Mouse (Mus musculus) intestine, postnatal 0 days (tissue): ENCODE measurements around the gene Lamb1. TPM values are rescaled to one million over a fixed set of nuclear protein-coding genes. Genes with fewer than 3 reads are reported as not detected.

Experiments
- ATAC-seq: fragments of 200-750 bp; cut with Nextera tagmentation; 2 replicates; pipeline ENCODE4 v1.8.0; 2017; ENCODE audit warnings: mild to moderate bottlenecking, moderate TSS enrichment, moderate library complexity
- H3K27ac ChIP-seq: fragments of 300-500 bp; sonication (generic); 2 replicates; pipeline ENCODE4 v1.5.1; 2014; ENCODE audit warnings: mild to moderate bottlenecking, low read depth, low read length, moderate library complexity
- H3K27me3 ChIP-seq: fragments of 300-500 bp; sonication (generic); replicated peaks from 2 replicates; pipeline ENCODE4 v1.6.1; 2014; ENCODE audit warnings: low read length, mixed read lengths; ENCODE audit not compliant: control insufficient read depth, insufficient read depth
- H3K36me3 ChIP-seq: fragments of 300-500 bp; sonication (generic); 2 replicates; pipeline ENCODE4 v1.6.1; 2014; ENCODE audit warnings: mild to moderate bottlenecking, moderate library complexity; ENCODE audit not compliant: control insufficient read depth, insufficient read depth
- H3K4me1 ChIP-seq: fragments of 300-500 bp; sonication (generic); replicated peaks from 2 replicates; pipeline ENCODE4 v1.6.1; 2014; ENCODE audit warnings: antibody characterized with exemption, low read length, mixed read lengths; ENCODE audit not compliant: control insufficient read depth, insufficient read depth
- H3K4me2 ChIP-seq: fragments of 300-500 bp; sonication (generic); replicated peaks from 2 replicates; pipeline ENCODE4 v1.6.1; 2014; ENCODE audit warnings: low read depth, mild to moderate bottlenecking, moderate library complexity
- H3K4me3 ChIP-seq: fragments of 300-500 bp; sonication (generic); 2 replicates; pipeline ENCODE4 v1.5.1; 2014; ENCODE audit warnings: low read depth, low read length
- H3K9ac ChIP-seq: fragments of 300-500 bp; sonication (generic); 2 replicates; pipeline ENCODE4 v1.6.1; 2014; ENCODE audit warnings: mild to moderate bottlenecking, low read depth, low read length
- H3K9me3 ChIP-seq: fragments of 300-500 bp; sonication (generic); 2 replicates; pipeline ENCODE4 v1.6.1; 2016; ENCODE audit warnings: mixed run types; ENCODE audit not compliant: control insufficient read depth
- CTCF ChIP-seq: sonication (generic); IDR thresholded peaks from 2 replicates; pipeline ENCODE4 v1.5.1; 2016; ENCODE audit warnings: low read depth, mild to moderate bottlenecking, control low read depth, antibody characterized with exemption, moderate library complexity
- WGBS: fragments of 180-500 bp; shearing (Covaris S2); extraction: QIAGEN DNeasy Blood & Tissue Kit; methylation state at CpG from one replicate; pipeline ENCODE4 v1.1.7; 2014; 5-methylcytosine and 5-hydroxymethylcytosine counted together
- polyA plus RNA-seq: library from polyadenylated mRNA; unstranded; fragments of >200 nt; fragmentation: Nextera tagmentation; extraction: Ambion mirVana; gene quantifications from 2 replicates; pipeline ENCODE4 v1.2.1, GENCODE M21; 2015

The Lamb1 gene
- polyA plus RNA-seq, 1 experiment from 2014 or later = 25.8 TPM

DNA sequence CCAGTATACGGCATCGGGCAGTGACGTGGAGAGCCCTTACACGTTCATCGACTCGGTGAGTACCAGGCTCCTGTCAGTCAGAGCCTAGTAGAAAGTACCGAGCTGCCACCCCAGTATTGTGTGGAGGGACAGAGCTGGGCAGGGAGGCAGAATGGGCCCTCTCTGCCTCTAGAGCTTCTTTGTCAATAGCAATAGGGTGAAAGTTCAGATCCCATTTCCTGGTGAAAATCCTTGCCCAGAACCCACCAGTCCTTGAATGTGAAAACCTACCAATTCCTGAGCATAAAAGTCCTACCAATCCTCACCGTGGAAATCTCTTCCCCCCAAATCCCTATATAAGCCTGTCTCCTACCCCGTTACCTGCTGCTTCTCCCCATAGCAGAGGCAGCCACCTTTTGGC, 35.2 kb downstream of the Lamb1 start:
- TF ChIP-seq CTCF = no peak
- H3K4me2 ChIP-seq = no peak overlapping the region

DNA sequence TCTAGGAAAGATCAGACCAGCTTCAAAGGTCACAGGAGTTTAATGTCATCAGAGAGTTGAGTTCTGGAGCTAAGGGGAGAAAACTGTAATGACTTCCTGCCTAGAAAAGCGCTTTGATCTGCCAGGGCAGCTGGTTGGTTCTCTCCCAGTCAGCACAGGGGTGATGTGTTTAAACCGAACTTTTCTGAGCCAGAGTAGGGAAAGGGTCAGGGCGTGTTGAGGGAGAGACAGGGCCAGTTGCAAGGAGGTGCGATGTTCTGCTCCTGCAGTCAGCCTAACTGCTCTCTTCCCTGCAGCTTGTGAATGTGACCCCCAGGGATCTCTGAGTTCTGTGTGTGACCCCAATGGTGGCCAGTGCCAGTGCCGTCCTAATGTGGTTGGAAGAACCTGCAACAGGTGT, 37.2 kb downstream of the Lamb1 start:
- ATAC-seq = no peak
- Histone ChIP-seq H3K9me3 (no peaks in the 10 kb centered on the region), H3K9ac (no peak overlapping the region), H3K27me3 (no peaks in the 10 kb centered on the region), H3K27ac (no peak overlapping the region), H3K4me2 (no peak overlapping the region), H3K36me3 (peaks cover 44% of the 10 kb centered on the region), H3K4me1 (no peaks in the 10 kb centered on the region), H3K4me3 (no peak overlapping the region)
- 77% methylated on average over 5 of the region's 5 CpGs for WGBS
- TF ChIP-seq CTCF = no peak

More for the DNA sequence above, 35.2 kb downstream of the Lamb1 start:
- no peaks in the 10 kb centered on the region for H3K4me1 ChIP-seq
- no peaks in the 10 kb centered on the region for H3K27me3 ChIP-seq
- H3K9me3 ChIP-seq = no peaks in the 10 kb centered on the region
- H3K27ac ChIP-seq = no peak overlapping the region
- H3K9ac ChIP-seq = no peak overlapping the region
- ATAC-seq = no peak
- WGBS = 94% methylated on average over 9 of the region's 9 CpGs
- peaks cover 36% of the 10 kb centered on the region for H3K36me3 ChIP-seq
- H3K4me3 ChIP-seq = no peak overlapping the region

GRCm38 (mm10) chr12:31302766-31303511, 37.9 kb downstream of the Lamb1 start:
- Histone ChIP-seq H3K4me1 (no peaks in the 10 kb centered on the region), H3K9ac (no peak overlapping the region), H3K4me2 (no peak overlapping the region), H3K27me3 (no peaks in the 10 kb centered on the region), H3K27ac (no peak overlapping the region; the same call in 1 of the 2 replicates), H3K4me3 (no peak overlapping the region), H3K36me3 (peaks cover 50% of the 10 kb centered on the region), H3K9me3 (no peaks in the 10 kb centered on the region)
- TF ChIP-seq CTCF = no peak
- 79% methylated on average over 16 of the region's 16 CpGs for WGBS
- ATAC-seq = no peak; the same call in 1 of the 2 replicates

- H3K4me3 ChIP-seq = no peak overlapping the region
- 62% methylated on average over 5 of the region's 5 CpGs for WGBS
- TF ChIP-seq CTCF = no peak
- no peak overlapping the region for H3K4me2 ChIP-seq
- no peak overlapping the region for H3K9ac ChIP-seq
- peaks cover 45% of the 10 kb centered on the region for H3K36me3 ChIP-seq
- ATAC-seq = no peak
- H3K27ac ChIP-seq = no peak overlapping the region
- H3K9me3 ChIP-seq = no peaks in the 10 kb centered on the region
- H3K27me3 ChIP-seq = no peaks in the 10 kb centered on the region
- no peaks in the 10 kb centered on the region for H3K4me1 ChIP-seq
Observed at GRCm38 (mm10) chr12:31306075-31306675, 41.1 kb downstream of the Lamb1 start.

DNA sequence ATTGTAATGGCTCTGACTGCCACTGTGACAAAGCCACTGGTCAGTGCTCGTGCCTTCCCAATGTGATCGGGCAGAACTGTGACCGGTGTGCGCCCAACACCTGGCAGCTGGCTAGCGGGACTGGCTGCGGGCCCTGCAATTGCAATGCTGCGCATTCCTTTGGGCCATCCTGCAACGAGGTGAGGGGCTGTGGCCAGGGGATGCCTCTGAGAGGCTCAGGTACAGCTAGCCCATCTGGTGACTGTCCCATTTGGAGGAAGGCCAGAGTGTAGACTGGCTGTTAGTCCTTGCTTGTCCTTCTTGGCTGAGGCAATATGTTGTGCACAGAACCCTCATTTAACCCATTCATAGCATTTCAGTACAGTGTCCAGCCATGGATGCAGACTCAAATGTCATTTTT, 42.0 kb downstream of the Lamb1 start:
- H3K4me2 ChIP-seq = no peak overlapping the region
- H3K36me3 ChIP-seq = peaks cover 52% of the 10 kb centered on the region
- H3K4me1 ChIP-seq = no peaks in the 10 kb centered on the region
- H3K4me3 ChIP-seq = no peak overlapping the region
- no peak for ATAC-seq
- no peaks in the 10 kb centered on the region for H3K9me3 ChIP-seq
- no peak for TF ChIP-seq CTCF
- H3K9ac ChIP-seq = no peak overlapping the region
- H3K27ac ChIP-seq = no peak overlapping the region
- 92% methylated on average over 8 of the region's 8 CpGs for WGBS
- H3K27me3 ChIP-seq = no peaks in the 10 kb centered on the region

DNA sequence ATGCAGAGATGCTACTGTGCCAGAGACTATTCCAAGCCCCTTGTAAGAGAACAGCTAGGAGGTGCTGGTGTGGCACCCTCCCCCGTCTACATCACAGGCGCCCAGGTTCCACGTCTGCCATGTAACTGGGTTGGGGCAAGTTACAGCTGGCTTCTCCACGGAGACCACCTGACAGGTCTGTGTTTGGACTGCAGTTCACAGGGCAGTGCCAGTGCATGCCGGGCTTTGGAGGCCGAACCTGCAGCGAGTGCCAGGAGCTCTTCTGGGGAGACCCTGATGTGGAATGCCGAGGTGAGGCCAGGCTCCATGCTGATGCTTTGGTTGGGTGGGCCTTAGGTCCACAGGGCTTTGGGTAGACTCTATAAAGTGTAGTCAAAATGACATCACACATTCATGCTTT, 42.7 kb downstream of the Lamb1 start:
- no peak overlapping the region for H3K27ac ChIP-seq
- H3K4me1 ChIP-seq = no peaks in the 10 kb centered on the region
- peaks cover 58% of the 10 kb centered on the region for H3K36me3 ChIP-seq
- no peak overlapping the region for H3K4me2 ChIP-seq
- no peak for TF ChIP-seq CTCF
- no peaks in the 10 kb centered on the region for H3K27me3 ChIP-seq
- H3K9ac ChIP-seq = no peak overlapping the region
- ATAC-seq = no peak
- no peak overlapping the region for H3K4me3 ChIP-seq
- 93% methylated on average over 8 of the region's 8 CpGs for WGBS
- H3K9me3 ChIP-seq = no peaks in the 10 kb centered on the region
